In the genomic region with DNA sequence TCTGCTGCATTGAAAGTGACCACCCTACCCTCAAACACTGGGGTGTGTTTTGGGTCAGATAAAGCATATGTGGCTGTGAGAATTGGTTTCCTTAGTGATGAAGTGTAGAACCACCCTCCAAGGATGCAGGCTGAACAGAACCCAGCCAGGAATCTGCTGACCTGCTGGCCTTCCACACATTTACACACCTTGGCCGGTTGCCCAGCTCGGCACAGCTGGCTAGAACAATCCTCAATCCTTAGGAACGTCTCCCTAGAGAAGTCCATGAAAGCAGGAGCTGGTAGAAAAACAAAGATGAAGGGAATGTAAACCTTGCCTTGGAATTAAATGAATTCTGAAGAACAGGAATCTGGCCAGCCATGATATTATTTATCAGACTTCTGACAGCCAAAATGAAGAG, we compare ENCODE assay signal across 11 mouse cellular contexts.
A peak's percentile ranks its signal among the peaks of the same experiment; 100 is the strongest.
DNase-seq lines count a peak whose midpoint lies in the region; ATAC-seq and TF ChIP-seq lines count a peak whose summit lies in the region.
"Had no signal": no experiment of that assay in that cellular context is flagged by ENCODE, and none has a peak within 500 bp of the region (broad histone marks: within the 10 kb centered on the region; RNA-seq: fewer than 3 reads in every experiment).

No protein-coding gene starts in this region.

- ATAC-seq in midbrain, embryonic 13.5 days = 0 out of 2 replicates have a peak, but pooled peaks have one; percentile 27
- ATAC-seq in midbrain, embryonic 15.5 days (replicated peaks) = no peak
- ATAC-seq: midbrain, embryonic 16.5 days had no signal

- H3K27me3 ChIP-seq in midbrain, embryonic 13.5 days = no peaks in the 10 kb centered on the region
- no peaks in the 10 kb centered on the region for H3K27me3 ChIP-seq in midbrain, embryonic 15.5 days (replicated peaks)
- no peaks in the 10 kb centered on the region for H3K27me3 ChIP-seq in cerebellum, adult 2 months (ENCODE audit: control insufficient read depth, insufficient read depth, low read length)
- H3K27me3 ChIP-seq: CH12.LX had no signal

- 48% methylated on average over 3 of the region's 3 CpGs for WGBS in midbrain, embryonic 13.5 days
- WGBS in midbrain, embryonic 15.5 days = 38% methylated on average over 3 of the region's 3 CpGs
- WGBS in cerebellum, adult 2 months = 10% methylated on average over 3 of the region's 3 CpGs

- H3K4me1 ChIP-seq in midbrain, embryonic 13.5 days (replicated peaks) = no peaks in the 10 kb centered on the region
- no peaks in the 10 kb centered on the region for H3K4me1 ChIP-seq in midbrain, embryonic 15.5 days
- H3K4me1 ChIP-seq in cerebellum, adult 2 months (ENCODE audit: control insufficient read depth, insufficient read depth, low read length) = no peaks in the 10 kb centered on the region

- intact Hi-C loops in gastrocnemius, adult 2 months (cut with DNase I) = no loop called here
- intact Hi-C loops in gastrocnemius, postnatal 36 days (cut with DNase I) = no loop called here

- TF ChIP-seq CTCF in gastrocnemius, adult 2 months (IDR thresholded peaks at IDR 0.05) = no peak
- no peak for TF ChIP-seq CTCF in cerebellum, adult 2 months (IDR thresholded peaks at IDR 0.05; ENCODE audit: borderline replicate concordance, insufficient read depth, low read depth, low read length)

- H3K36me3 ChIP-seq in midbrain, embryonic 13.5 days = no peaks in the 10 kb centered on the region
- H3K36me3 ChIP-seq in midbrain, embryonic 15.5 days (replicated peaks) = no peaks in the 10 kb centered on the region

- no peaks in the 10 kb centered on the region for H3K9me3 ChIP-seq in midbrain, embryonic 13.5 days
- no peaks in the 10 kb centered on the region for H3K9me3 ChIP-seq in midbrain, embryonic 15.5 days

- DNase-seq in gastrocnemius, adult 2 months = peak; percentile 51
- DNase-seq in gastrocnemius, adult 18-20 months (ENCODE audit: low spot score) = no peak
- DNase-seq in gastrocnemius, postnatal 36 days = peak; percentile 6 to 16
- DNase-seq in ovary, postnatal 10 days (ENCODE audit: low spot score) = peak; percentile 16
- no peak for DNase-seq in cerebellum, adult 2 months
- no peak for DNase-seq in spleen, postnatal 4 days (ENCODE audit: low spot score in 2 of 2)
- DNase-seq: layer of hippocampus, adult 9-11 months had no signal

- no peak overlapping the region for H3K4me3 ChIP-seq in gastrocnemius, adult 2 months
- no peak overlapping the region for H3K4me3 ChIP-seq in midbrain, embryonic 13.5 days (replicated peaks)
- no peak overlapping the region for H3K4me3 ChIP-seq in midbrain, embryonic 15.5 days
- no peak overlapping the region for H3K4me3 ChIP-seq in cerebellum, adult 2 months (replicated peaks; ENCODE audit: insufficient read depth, low read depth, low read length)

- no peak overlapping the region for H3K9ac ChIP-seq in midbrain, embryonic 13.5 days (replicated peaks)
- H3K9ac ChIP-seq in midbrain, embryonic 15.5 days = no peak overlapping the region

- H3K27ac ChIP-seq in gastrocnemius, adult 2 months = no peak overlapping the region
- H3K27ac ChIP-seq in midbrain, embryonic 13.5 days = no peak overlapping the region
- H3K27ac ChIP-seq in midbrain, embryonic 15.5 days = no peak overlapping the region
- no peak overlapping the region for H3K27ac ChIP-seq in cerebellum, adult 2 months (ENCODE audit: insufficient read depth, low read length)

- TF ChIP-seq POLR2A in cerebellum, adult 2 months (IDR thresholded peaks at IDR 0.05; ENCODE audit: borderline replicate concordance, insufficient read depth, low read length) = no peak

- H3K4me2 ChIP-seq in midbrain, embryonic 13.5 days (replicated peaks) = no peak overlapping the region
- no peak overlapping the region for H3K4me2 ChIP-seq in midbrain, embryonic 15.5 days

Comparison
In these comparisons a context has a peak if more than half of its experiments do, and no peak if none do; other contexts are left out.
1. DNase-seq: peak in gastrocnemius, adult 2 months (single experiment), gastrocnemius, postnatal 36 days (2 of 2) and ovary, postnatal 10 days (single experiment); none in gastrocnemius, adult 18-20 months (single experiment), cerebellum, adult 2 months (0 of 2) and spleen, postnatal 4 days (0 of 2).